Mouse (Mus musculus) forebrain, embryonic 14.5 days (tissue): Measurements from ENCODE around the gene Bag6. TPM values are rescaled to one million over a fixed set of nuclear protein-coding genes. Genes with fewer than 3 reads are reported as not detected.

Experiments used
- ATAC-seq: fragments of 200-750 bp; cut with Nextera tagmentation; 2 replicates; pipeline ENCODE4 v1.8.0; 2017; ENCODE audit warnings: mild to moderate bottlenecking, moderate library complexity
- DNase-seq: peaks from one replicate; pipeline ENCODE4 v3.0.0-alpha.2; 2015; ENCODE audit warnings: low spot score
- H3K27ac ChIP-seq: fragments of 300-500 bp; sonication (generic); 2 replicates; pipeline ENCODE4 v1.5.1; 2014; ENCODE audit warnings: low read depth, mild to moderate bottlenecking, control low read depth, low read length, moderate library complexity
- H3K27me3 ChIP-seq: fragments of 300-500 bp; sonication (generic); replicated peaks from 2 replicates; pipeline ENCODE4 v1.6.1; 2014; ENCODE audit warnings: low read length, control low read depth, mixed read lengths; ENCODE audit not compliant: control insufficient read depth, insufficient read depth
- H3K36me3 ChIP-seq: fragments of 300-500 bp; sonication (generic); 2 replicates; pipeline ENCODE4 v1.6.1; 2014; ENCODE audit warnings: low read length, control low read depth; ENCODE audit not compliant: control insufficient read depth, insufficient read depth
- H3K4me1 ChIP-seq: fragments of 300-500 bp; sonication (generic); 2 replicates; pipeline ENCODE4 v1.6.1; 2014; ENCODE audit warnings: antibody characterized with exemption, low read length, control low read depth; ENCODE audit not compliant: control insufficient read depth, insufficient read depth
- H3K4me2 ChIP-seq: fragments of 300-500 bp; sonication (generic); 2 replicates; pipeline ENCODE4 v1.6.1; 2014; ENCODE audit warnings: mild to moderate bottlenecking, control low read depth, low read length
- H3K4me3 ChIP-seq: fragments of 300-500 bp; sonication (generic); 2 replicates; pipeline ENCODE4 v1.5.1; 2014; ENCODE audit warnings: low read depth, low read length, control low read depth
- H3K9ac ChIP-seq: fragments of 300-500 bp; sonication (generic); 2 replicates; pipeline ENCODE4 v1.6.1; 2014; ENCODE audit warnings: mild to moderate bottlenecking, low read length, control low read depth, moderate library complexity
- H3K9me3 ChIP-seq: fragments of 300-500 bp; sonication (generic); replicated peaks from 2 replicates; pipeline ENCODE4 v1.6.1; 2016; ENCODE audit warnings: low read length, control low read depth, mixed read lengths; ENCODE audit not compliant: control insufficient read depth
- WGBS: fragments of 180-500 bp; shearing (Covaris S2); extraction: QIAGEN DNeasy Blood & Tissue Kit; methylation state at CpG from one replicate; pipeline ENCODE4 v1.1.7; 2014; 5-methylcytosine and 5-hydroxymethylcytosine counted together
- polyA plus RNA-seq: library from polyadenylated mRNA; unstranded; fragments of >200 nt; fragmentation: Nextera tagmentation; extraction: Ambion mirVana; gene quantifications from 2 replicates; pipeline ENCODE4 v1.2.1, GENCODE M21; 2014

Bag6 gene
- polyA plus RNA-seq, 1 experiment from 2014 or later, result 144 TPM

- no peaks in the 10 kb centered on the region for H3K4me1 ChIP-seq
- no peaks in the 10 kb centered on the region for H3K9me3 ChIP-seq
- 85% methylated on average over 12 of the region's 12 CpGs for WGBS
- no peak overlapping the region for H3K9ac ChIP-seq
- H3K27ac ChIP-seq, result no peak overlapping the region
- H3K27me3 ChIP-seq, result no peaks in the 10 kb centered on the region
- H3K36me3 ChIP-seq, result peaks cover 85% of the 10 kb centered on the region
- ATAC-seq (no peak), DNase-seq (no peak)
- H3K4me3 ChIP-seq, result no peak overlapping the region
- no peak overlapping the region for H3K4me2 ChIP-seq
Observed at GRCm38 (mm10) chr17:35096597-35096996, 38.4 kb upstream of the Bag6 start.

- WGBS, result 78% methylated on average over 12 of the region's 12 CpGs
- Histone ChIP-seq H3K9ac (no peak overlapping the region), H3K4me2 (no peak overlapping the region), H3K4me1 (no peaks in the 10 kb centered on the region), H3K9me3 (no peaks in the 10 kb centered on the region), H3K27me3 (no peaks in the 10 kb centered on the region), H3K27ac (no peak overlapping the region), H3K36me3 (peaks cover 88% of the 10 kb centered on the region), H3K4me3 (no peak overlapping the region)
- DNase-seq (no peak), ATAC-seq (no peak)
Observed at GRCm38 (mm10) chr17:35097164-35097655, 37.8 kb upstream of the Bag6 start.

- H3K9me3 ChIP-seq, result no peaks in the 10 kb centered on the region
- H3K4me2 ChIP-seq, result no peak overlapping the region
- no peak overlapping the region for H3K4me3 ChIP-seq
- ATAC-seq, result no peak
- no peak for DNase-seq
- peaks cover 83% of the 10 kb centered on the region for H3K36me3 ChIP-seq
- H3K4me1 ChIP-seq, result no peaks in the 10 kb centered on the region
- H3K9ac ChIP-seq, result no peak overlapping the region
- no peaks in the 10 kb centered on the region for H3K27me3 ChIP-seq
- H3K27ac ChIP-seq, result no peak overlapping the region
- 75% methylated on average over 10 of the region's 10 CpGs for WGBS
Observed at GRCm38 (mm10) chr17:35100196-35100765, 34.7 kb upstream of the Bag6 start.

GRCm38 (mm10) chr17:35101161-35101560, 33.8 kb upstream of the Bag6 start:
- no peak for DNase-seq
- WGBS, result 93% methylated on average over 11 of the region's 11 CpGs
- no peak for ATAC-seq
- no peak overlapping the region for H3K4me3 ChIP-seq
- H3K36me3 ChIP-seq, result peaks cover 80% of the 10 kb centered on the region
- H3K9me3 ChIP-seq, result no peaks in the 10 kb centered on the region
- H3K4me2 ChIP-seq, result no peak overlapping the region
- no peaks in the 10 kb centered on the region for H3K4me1 ChIP-seq
- no peaks in the 10 kb centered on the region for H3K27me3 ChIP-seq
- no peak overlapping the region for H3K9ac ChIP-seq
- H3K27ac ChIP-seq, result no peak overlapping the region

GRCm38 (mm10) chr17:35102299-35102698, 32.7 kb upstream of the Bag6 start:
- Histone ChIP-seq H3K36me3 (peaks cover 69% of the 10 kb centered on the region), H3K9ac (no peak overlapping the region)

GRCm38 (mm10) chr17:35103221-35103690, 31.7 kb upstream of the Bag6 start:
- WGBS, result 73% methylated on average over 6 of the region's 6 CpGs
- ATAC-seq (no peak), DNase-seq (no peak)
- H3K27me3 ChIP-seq, result no peaks in the 10 kb centered on the region
- no peak overlapping the region for H3K9ac ChIP-seq
- no peaks in the 10 kb centered on the region for H3K9me3 ChIP-seq
- H3K4me1 ChIP-seq, result no peaks in the 10 kb centered on the region
- peaks cover 61% of the 10 kb centered on the region for H3K36me3 ChIP-seq
- H3K4me2 ChIP-seq, result no peak overlapping the region
- H3K4me3 ChIP-seq, result no peak overlapping the region
- H3K27ac ChIP-seq, result no peak overlapping the region

More at GRCm38 (mm10) chr17:35102299-35102698, 32.7 kb upstream of the Bag6 start:
- H3K27ac ChIP-seq, result no peak overlapping the region
- no peaks in the 10 kb centered on the region for H3K27me3 ChIP-seq
- WGBS, result 81% methylated on average over 8 of the region's 8 CpGs
- ATAC-seq (no peak), DNase-seq (no peak)
- H3K4me2 ChIP-seq, result no peak overlapping the region
- no peaks in the 10 kb centered on the region for H3K4me1 ChIP-seq
- H3K4me3 ChIP-seq, result no peak overlapping the region
- no peaks in the 10 kb centered on the region for H3K9me3 ChIP-seq

- ATAC-seq (no peak), DNase-seq (no peak)
- no peak overlapping the region for H3K27ac ChIP-seq
- 92% methylated on average over 7 of the region's 7 CpGs for WGBS
- H3K4me1 ChIP-seq, result no peaks in the 10 kb centered on the region
- H3K4me2 ChIP-seq, result no peak overlapping the region
- no peak overlapping the region for H3K4me3 ChIP-seq
- H3K36me3 ChIP-seq, result peaks cover 53% of the 10 kb centered on the region
- no peaks in the 10 kb centered on the region for H3K9me3 ChIP-seq
- H3K27me3 ChIP-seq, result no peaks in the 10 kb centered on the region
- H3K9ac ChIP-seq, result no peak overlapping the region
Observed at GRCm38 (mm10) chr17:35104079-35104478, 30.9 kb upstream of the Bag6 start.

- H3K9ac ChIP-seq, result no peak overlapping the region
- H3K36me3 ChIP-seq, result peaks cover 46% of the 10 kb centered on the region
- H3K4me2 ChIP-seq, result no peak overlapping the region
- WGBS, result 78% methylated on average over 6 of the region's 6 CpGs
- DNase-seq (no peak), ATAC-seq (no peak)
- H3K27ac ChIP-seq, result no peak overlapping the region
- no peaks in the 10 kb centered on the region for H3K27me3 ChIP-seq
- H3K9me3 ChIP-seq, result no peaks in the 10 kb centered on the region
- H3K4me1 ChIP-seq, result no peaks in the 10 kb centered on the region
- no peak overlapping the region for H3K4me3 ChIP-seq
Observed at GRCm38 (mm10) chr17:35104754-35105153, 30.2 kb upstream of the Bag6 start.

- DNase-seq, result peak; percentile 61
- Histone ChIP-seq H3K36me3 (peaks cover 35% of the 10 kb centered on the region), H3K4me2 (peak overlapping the region; percentile 28; the same call in 1 of the 2 replicates), H3K4me1 (no peaks in the 10 kb centered on the region), H3K4me3 (no peak overlapping the region), H3K9me3 (no peaks in the 10 kb centered on the region), H3K9ac (peak overlapping the region; percentile 48; the same call in 1 of the 2 replicates), H3K27me3 (no peaks in the 10 kb centered on the region), H3K27ac (no peak overlapping the region)
- 0 out of 2 replicates have a peak, but pooled peaks have one; percentile 12 for ATAC-seq
- 23% methylated on average over 13 of the region's 13 CpGs for WGBS
Observed at GRCm38 (mm10) chr17:35105740-35106389, 29.1 kb upstream of the Bag6 start.
